Mouse (Mus musculus) embryo, embryonic 11.5 days (tissue): ENCODE results near the gene Tceal5.
"Not testable (repeated sequence)": the region's sequence is repeated elsewhere in the genome, so short reads cannot be mapped to it uniquely, and the experiment has no call there.

Source experiments
- DNase-seq: peaks from one replicate; pipeline ENCODE4 v3.0.0-alpha.2; 2012; ENCODE audit warnings: low read depth, low spot score

The Tceal5 gene

DNA sequence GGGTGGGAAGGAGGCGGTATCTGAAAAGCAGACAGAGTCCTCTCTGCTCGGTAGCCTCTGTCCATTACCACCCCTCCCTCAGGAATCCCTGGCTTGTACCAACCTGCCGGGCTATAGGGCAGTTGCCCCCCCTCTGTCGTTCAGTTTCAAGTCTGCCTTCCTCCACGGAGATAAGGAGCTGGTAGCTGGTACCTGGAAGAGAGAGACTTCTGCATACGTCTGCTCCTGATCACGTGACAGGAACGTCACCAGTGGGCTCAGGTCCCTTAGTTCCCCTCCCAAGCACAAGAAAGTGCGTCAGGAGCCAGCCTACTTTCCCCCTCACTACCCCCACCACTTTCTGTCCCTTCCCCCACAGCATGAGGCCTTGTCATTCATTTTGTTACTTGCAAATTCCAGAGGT is at the start of gene Tceal5:
Gene Tceal5 (minus strand): TSS at position 213 of the 403 bp plus-strand sequence.
- peak; percentile 26 for DNase-seq

DNA sequence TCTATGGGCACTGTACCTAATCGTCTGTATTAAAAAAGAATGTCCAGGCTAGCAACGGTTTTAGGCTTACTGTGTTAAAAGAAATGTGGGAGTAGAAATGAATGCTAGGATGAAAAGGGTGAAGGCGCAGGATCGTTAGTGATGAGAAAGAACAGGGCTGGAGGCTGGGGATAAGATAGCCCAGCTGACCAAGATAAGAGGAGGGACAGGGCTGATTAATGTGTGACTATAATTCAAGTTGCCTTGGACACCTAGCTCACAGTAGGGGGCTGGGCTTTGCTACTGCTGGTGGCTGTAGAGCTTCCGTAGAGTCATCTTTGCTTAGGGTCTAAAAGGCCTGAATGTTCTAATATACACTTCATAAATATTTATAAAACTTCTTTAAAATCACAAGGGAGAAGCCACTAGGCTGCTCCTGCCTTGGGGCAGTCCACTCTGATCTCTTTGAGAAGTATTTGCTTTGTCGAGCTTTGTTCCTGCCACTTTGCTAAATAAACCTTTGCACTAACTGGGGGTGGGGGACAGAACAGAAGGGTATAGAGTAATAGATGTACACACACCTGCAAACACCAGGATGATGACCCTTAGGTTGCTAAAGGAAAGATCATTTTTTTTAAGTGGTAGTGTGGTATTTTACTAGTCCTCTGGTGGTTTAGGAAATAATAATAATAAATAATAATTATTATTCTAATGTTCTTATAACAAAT is 48.5 kb upstream of the Tceal5 start:
- no peak for DNase-seq

DNA sequence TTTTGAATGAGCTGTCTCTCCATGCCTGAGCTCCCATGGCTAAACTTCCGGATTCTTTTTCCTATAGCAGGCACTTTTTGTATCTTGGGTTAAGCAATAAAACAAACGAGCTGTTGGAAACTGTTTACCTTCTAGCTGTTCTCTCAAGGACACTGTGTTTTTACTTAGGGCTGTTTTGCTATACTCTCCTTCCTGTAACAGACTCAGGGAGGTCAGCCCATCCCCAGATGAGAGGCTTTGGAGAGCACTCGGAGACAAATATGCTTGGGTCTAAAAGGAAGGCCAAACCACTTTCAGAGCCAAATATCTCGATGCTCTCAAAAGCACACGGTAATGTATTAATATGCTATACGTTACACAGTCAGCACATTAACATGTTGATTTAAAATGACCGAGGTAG is 46.0 kb upstream of the Tceal5 start:
- no peak for DNase-seq

DNA sequence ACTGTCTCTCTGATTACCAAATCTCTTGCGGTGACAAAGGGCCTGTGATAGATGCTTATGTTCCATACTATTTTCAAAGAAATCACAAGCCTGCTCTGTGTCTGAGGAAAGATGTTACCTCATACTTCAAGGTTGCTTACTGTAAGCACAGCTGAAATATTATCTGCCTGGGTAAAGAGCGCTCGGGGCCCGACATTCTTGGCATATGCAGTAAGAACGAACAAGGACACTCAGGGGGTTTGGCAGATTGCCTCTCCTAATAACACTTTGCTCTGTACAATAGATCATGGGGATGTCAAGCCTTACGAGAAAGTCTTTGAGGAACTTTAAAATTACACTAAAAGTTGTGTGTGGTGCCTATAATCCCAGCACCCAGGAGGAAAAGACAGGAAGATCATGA is 45.1 kb upstream of the Tceal5 start:
- no peak for DNase-seq

DNA sequence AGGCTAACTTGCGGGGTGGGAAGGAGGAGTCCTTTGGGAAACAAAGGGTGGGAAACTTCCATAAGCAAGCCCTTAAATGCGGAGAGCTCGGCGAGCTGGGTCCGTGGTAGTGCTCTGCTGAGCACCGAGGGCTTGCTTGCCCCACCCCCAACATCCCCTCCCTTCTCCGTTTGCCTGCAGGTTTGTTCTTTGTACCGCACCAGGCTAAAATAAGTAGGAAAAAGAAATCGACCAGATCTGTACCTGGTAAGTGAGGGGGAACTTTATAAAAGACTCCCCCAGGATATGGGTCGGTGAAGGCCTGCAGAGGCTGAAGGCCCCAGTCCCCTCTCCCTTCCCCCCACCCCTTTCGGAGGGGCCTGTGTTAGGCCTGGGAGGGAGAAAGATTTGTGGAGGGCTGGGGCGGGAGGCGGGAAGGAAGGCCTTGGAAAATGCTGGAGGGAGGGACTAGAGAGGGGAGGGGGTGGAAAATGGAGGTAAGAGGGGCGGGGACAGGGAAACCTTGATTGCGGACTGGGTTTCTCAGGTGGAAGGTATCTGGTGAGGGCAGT is 41.9 kb upstream of the Tceal5 start:
- no peak for DNase-seq

DNA sequence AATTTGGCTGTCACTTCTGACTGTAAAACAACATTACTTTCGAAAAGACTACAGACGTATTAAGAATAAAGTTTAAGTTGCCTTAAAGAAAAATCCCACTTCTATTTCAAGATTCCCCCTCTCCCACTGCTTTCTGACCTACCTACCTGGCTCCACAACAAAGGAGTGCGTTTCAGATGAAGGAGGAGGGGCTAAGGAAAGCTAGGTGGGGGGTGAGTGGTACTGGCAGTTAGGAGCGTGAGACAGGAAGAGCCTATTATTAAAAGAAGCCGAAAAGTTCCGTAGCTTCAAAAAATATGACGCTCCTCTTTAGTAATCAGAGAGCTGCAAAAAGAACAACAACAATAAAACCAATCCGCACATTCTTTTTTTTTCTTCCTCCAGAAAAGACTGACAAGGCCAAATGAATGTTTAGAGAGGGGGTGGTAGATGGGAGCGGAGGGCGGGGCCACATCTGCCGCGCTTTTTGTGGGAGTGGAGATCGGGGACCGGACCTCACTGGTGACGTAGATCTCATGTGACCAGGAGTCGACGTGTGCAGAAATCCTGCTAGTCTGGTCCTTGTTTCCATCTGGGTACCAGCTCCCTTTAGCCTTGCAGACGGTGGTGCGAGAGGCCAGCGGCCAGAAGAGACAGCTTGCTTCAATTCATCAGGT is 41.0 kb upstream of the Tceal5 start, which contains the start of gene Tceal9:
Gene Tceal9 (plus strand): TSS at position 506 of the 656 bp plus-strand sequence.
- peak; percentile 66 for DNase-seq

DNA sequence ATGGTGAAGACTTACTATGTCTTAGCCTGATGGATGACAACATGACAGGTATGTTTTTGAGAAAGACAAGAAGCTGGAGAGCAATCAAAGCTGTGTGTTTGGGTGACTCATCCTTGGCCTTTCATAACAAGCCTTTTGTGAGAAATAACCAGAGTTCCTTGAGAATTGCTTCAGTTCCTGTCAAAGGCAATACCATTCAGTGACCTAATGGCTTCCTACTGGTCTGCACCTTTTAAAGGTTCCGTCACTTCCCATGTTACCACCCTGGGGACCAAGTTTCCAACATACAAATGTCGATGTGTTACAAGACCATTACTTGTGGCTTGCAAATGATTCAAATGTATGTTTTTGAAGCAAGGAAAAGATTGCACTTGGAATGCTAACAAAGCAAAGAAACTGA is 39.5 kb upstream of the Tceal5 start:
- no peak for DNase-seq

DNA sequence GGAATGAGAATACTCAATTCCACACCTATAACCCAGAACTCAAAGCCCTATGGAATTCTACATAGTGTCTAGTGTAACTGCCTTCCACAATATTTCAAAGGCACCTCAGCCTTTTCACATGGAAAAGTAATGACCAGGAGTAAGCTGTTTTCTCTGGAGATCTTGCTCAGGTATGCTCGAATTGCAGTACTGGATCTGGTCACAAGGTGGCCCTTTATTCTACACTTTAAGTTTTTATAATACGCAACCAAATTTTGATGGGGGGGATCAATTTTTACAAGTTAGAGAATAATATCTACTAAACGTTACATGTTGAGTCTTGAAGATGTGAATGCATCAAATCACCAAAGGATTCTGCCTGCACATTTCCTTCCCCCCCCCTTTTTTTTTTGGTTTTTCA is 34.4 kb upstream of the Tceal5 start:
- DNase-seq: no peak

DNA sequence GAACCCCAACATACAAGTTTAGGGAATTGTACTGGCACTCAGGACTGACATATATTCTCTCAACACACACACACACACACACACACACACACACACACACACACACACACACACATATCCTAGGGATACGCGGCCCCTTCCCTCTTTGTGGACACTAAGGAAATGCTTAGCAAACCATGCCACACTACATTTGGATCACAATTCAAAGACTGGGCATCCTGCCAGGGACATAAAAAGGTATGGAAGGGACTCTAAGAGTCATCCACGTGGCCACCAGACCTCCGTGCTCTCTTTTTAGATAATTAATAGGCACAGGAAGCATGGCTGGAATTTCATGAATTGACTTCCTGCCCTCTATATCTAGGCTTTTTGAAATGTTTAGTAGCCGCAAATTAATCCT is 24.1 kb upstream of the Tceal5 start:
- DNase-seq: no peak

DNA sequence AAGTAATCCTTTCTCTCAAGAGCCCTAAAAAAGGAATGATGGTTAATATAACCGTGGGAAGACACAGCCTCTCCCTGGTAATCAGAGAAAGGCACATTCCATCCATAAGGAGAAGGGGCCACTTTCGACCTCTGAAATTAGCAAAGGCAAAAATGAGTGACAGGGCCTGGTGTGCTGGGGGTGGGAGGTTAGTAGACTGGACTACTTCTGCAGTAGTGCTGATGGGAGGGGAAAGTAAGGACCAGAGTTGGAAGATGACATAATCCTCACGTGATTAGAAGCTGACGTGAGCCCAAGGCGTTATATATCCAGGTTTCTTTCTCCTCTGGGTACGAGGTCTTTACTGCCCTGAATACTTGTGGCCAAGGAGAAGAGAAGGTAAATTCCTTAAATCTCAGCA is 20.0 kb upstream of the Tceal5 start:
- DNase-seq: no peak

DNA sequence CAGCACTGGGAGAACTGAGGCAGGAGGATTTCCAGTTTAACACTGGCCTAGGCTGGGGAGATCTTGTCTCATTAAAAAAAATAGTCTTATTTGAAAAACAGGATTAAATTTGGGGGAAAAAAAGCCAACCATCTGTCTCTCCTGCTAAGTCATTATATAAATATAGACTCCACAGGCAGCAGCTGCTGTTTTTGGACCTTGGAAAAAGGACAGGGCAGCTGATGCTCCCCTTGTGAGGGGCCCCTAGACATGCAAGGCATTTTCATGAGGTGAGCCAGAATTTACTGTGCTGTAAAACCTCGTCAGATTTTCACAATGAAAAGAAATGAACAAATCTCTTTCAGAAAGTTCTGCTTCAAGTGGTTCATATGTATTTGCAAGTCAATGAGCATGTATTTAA is 12.6 kb upstream of the Tceal5 start:
- DNase-seq: no peak

DNA sequence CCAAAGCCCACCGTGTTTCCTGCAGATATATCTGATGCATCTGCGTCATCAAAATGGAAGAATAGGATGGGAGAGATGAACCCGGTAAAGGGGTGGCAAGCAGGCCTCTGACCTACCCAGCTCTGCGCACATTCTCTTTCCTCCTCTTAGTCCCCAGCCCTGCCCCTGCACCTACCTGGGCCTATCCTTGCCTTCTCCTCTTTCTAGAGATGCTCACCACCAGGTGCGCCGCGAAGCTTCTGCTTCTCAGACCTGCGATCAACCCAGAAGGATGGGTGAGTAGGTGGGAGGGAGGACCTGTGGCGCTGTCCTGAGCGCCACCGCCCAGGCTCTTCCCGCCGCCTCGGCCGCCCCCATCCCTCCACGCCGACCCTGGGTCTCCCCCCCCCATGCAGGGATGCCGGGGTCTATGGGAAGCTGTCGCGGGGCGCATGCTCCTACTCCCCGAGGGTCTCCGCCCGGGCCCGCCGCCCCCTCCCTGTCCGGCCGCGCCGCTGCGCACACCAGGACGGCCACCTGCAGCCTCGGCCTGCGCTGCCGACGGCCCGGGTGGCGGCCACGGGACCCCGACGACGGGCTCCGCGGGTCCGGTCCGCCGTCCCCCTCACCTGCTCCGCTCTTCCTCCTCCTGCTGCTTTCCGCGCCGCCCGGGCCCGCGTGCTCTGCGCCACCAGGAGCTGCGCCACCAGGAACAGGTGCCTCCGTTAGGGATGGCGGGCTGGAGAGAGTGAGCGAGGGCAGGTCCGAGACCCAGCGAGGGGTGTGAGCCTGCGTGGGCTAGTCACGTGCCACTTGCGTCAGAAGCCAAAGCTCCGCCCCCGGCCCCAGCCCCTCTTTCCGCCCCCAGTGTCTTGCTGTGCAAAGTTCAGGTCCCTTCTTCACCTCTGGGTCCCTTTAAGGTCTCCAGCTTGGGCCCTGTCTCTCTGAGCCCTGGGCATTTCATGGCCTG is 11.3 kb upstream of the Tceal5 start, which contains the start of the genes Tceal7 and Bex1:
Gene Tceal7 (plus strand): TSS at position 51 of the 949 bp plus-strand sequence.
Gene Bex1 (minus strand): TSS at position 785 of the 949 bp plus-strand sequence.
- not testable (repeated sequence) for DNase-seq

DNA sequence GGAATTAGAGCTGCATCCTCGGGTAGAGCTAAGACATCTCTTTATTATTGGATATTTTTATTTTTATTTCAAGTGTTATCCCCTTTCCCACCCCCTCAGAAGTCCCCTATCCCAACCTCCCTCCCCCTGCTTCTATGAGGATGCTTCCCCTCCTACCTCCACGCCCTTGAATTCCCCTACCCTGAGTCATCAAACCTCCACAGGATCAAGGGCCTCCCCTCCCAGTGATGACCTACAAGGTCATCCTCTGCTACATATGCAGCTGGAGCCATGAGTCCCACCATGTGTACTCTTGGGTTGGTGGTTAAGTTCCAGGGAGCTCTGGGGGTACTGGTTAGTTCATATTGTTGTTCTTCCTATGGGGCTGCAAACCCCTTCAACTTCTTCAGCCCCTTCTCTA is 9.7 kb upstream of the Tceal5 start:
- no peak for DNase-seq

DNA sequence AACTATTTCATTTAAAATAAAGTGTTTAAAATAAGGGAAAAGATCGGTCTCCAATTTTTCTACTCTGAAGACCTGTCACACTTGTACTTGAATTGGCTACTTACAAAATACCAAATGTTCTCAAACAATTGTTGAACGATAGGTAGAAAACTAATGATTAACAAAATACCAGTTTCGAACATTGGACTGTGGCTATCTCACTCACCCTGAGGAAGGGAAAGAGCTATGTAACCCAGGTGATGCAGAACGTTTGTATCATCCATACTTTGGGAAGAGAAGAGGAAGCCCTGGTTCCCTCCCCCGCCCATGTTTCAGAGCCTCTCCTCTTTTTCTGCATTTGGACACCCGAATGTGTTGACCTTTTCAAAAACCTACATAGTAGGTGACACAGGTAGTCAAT is 730 bp upstream of the Tceal5 start:
- DNase-seq: no peak

DNA sequence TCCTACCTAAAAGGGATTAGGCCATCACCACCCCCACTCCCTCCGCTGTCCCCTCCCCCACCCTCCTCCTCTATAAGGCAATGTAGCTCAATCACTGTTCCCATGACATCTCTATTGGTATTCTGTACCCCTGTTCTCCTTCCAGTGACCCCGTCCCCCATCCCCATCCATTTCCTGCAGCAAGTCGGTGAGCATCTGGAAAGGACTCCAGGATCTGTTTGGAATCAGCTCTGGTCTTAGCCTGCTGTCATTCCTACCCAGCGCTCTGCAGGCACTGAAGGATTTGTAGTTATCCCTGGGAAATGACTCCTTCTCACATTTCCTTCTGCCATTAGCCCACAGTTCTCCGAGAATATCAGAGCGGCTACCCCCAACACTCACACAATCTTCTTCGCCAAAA is 419 bp downstream of the Tceal5 start:
- DNase-seq: no peak

DNA sequence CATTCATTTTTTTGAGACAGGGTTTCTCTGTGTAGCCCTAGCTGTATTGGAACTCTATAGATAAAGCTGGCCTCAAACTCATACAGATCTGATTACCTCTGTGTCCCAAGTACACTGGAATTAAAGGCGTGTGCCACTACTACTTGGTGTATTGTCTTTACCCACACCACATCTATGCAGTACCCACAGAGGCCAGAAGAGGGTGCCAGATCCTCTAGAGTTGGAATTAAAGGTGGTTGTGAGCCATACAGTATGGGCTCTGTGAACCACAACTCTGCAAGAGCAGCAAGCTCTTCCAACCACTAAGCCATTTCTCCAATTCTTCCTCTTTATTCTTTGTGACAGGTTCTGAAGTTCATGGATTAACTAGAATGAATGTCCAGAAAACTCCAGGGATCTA is 6.8 kb downstream of the Tceal5 start:
- no peak for DNase-seq

DNA sequence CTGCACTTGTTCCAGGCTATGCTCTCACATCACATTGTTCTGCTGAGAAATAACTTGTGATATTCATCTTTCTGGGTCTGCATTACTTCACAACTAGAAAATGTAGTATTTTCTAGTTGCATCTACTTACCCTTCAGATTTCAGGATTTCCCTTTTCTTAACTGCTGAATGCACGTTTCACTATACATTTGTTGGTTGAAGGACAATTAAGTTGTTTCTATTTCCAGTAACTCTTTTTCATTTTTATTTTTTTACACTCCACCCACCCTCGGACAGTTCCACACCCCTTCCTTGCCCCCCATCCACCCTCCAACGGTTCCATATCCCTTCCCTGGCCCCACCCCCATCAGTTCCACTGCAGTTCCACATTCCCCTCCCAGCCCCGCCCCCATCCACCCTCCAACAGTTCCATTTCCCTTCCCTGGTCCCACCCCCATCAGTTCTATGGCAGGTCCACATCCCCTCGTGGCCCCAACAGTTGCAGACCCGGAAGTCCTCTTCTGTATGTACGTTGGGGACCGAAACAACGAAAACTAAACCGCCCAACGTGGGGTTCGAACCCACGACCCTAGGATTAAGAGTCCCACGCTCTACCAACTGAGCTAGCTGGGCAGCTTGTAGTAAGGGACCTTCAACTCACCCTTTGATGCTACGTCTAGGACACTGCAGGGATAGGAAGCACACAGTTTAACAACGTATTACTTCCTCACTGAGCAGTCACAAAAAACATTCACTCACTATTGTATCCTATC is 8.3 kb downstream of the Tceal5 start:
- DNase-seq: no peak

DNA sequence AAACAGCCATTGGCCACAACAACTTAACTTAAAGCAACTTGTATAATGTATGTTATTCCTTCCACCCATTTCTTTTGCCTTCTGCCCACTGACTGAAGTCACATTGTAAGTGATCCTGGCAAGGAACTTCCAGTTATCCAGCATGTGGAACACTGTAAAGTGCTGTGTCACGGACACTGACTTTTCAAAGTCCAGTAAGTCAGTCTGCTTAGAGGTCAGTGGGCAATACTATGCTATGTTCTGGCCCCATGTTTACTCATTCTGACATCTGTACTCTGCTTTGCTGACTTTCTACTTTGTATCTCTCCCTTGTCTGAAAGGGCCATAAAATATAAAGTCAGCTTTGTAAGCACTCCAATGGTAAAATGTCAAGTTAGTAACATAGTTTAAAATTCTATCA is 20.6 kb downstream of the Tceal5 start:
- DNase-seq: no peak

DNA sequence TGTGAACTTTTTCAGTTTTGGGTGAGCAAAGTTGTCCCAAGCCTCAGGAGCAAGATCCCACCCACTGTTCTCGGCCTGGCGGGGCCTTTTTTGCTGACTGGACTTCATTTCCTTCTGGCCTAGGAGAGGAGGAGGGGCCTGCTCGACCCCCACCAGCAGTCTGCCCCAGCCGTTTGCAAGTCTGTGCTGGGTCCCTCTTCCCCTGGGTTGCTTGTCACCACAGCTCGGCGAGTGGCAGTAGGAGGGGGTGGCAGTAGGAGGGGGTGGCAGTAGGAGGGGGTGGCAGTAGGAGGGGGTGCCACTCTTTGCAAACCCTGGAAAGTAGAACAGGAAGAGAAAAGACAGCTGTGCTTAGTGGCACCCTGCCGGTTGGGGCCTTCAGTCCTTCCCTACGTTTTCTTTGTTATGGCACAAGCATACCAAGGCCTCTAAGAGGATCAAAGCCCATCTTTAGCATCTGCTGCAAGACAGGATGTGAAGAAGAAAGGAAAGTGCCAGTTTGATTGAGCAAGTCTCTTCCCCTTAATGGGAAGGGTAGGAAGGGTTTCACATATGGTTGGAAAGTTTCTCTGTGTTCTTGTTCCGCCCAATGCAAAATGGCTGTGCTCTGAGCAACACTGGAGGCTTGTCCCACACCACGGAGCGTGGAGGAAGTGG is 22.7 kb downstream of the Tceal5 start:
- no peak for DNase-seq

DNA sequence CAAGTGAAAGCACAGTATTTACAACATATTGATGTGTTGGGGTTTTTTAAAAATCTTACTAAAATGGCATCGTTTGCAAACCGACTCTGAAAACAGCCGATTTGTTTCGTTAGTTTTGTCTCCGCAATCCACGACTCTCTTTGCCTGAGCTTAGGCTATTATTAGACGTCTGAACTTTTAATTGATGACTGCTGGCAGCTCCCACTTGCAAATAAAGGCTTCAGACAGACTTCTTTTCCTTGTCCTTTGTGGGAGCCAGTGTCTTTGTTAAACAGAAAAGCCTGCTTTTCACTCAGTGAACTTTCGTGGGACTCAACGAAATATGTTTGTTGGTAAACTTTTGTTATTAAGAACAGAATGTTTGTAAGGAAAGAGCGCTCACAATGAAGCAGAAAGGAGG is 30.9 kb downstream of the Tceal5 start:
- DNase-seq: no peak
